Mouse (Mus musculus) kidney, adult 2 months (tissue): ENCODE results near the gene Ralgds.

Experiments
- CTCF ChIP-seq: fragments of 200-500 bp; conservative IDR thresholded peaks from 2 replicates; pipeline ENCODE4 v1.5.1; 2011; ENCODE audit warnings: low read depth, mild to moderate bottlenecking, control low read depth, low read length, moderate library complexity, mixed read lengths; ENCODE audit not compliant: insufficient read depth, insufficient read length
- POLR2A ChIP-seq: fragments of 200-500 bp; IDR thresholded peaks from one replicate; pipeline ENCODE4 v1.6.1; 2011; ENCODE audit warnings: low read depth, low read length, control low read depth

- TF ChIP-seq CTCF, result no peak
- no peak for TF ChIP-seq POLR2A
Observed at GRCm38 (mm10) chr2:28536766-28537633, 24.1 kb downstream of the Ralgds start.
